Mouse (Mus musculus) E14TG2a.4 (cell line): ENCODE measurements at regions not wholly inside any gene's neighbourhood (a gene's known extent, or its start where the extent isn't known, plus 50 kb on each side); places are given as distances from the start of the nearest gene placed in this dataset.

Source experiments
- H3K27me3 ChIP-seq: 2 replicates; pipeline ENCODE4 v1.6.1; 2014; ENCODE audit warnings: low read length, control low read depth; ENCODE audit not compliant: insufficient read depth
- H3K36me3 ChIP-seq: 2 replicates; pipeline ENCODE4 v1.6.1; 2014; ENCODE audit warnings: low read length, control low read depth; ENCODE audit not compliant: insufficient read depth
- H3K4me1 ChIP-seq: replicated peaks from 2 replicates; pipeline ENCODE4 v1.6.1; 2014; ENCODE audit warnings: low read depth, low read length, control low read depth
- H3K4me3 ChIP-seq: replicated peaks from 2 replicates; pipeline ENCODE4 v1.5.1; 2014; ENCODE audit warnings: mild to moderate bottlenecking, low read length
- H3K9me3 ChIP-seq: 2 replicates; pipeline ENCODE4 v1.6.1; 2014; ENCODE audit warnings: low read length, control low read depth
- CTCF ChIP-seq: conservative IDR thresholded peaks from 2 replicates; pipeline ENCODE4 v1.5.1; 2014; ENCODE audit warnings: low read length
- NANOG ChIP-seq: IDR thresholded peaks from 2 replicates; pipeline ENCODE4 v1.6.1; 2014; ENCODE audit warnings: borderline replicate concordance, low read length, mixed read lengths
- POU5F1 ChIP-seq: IDR thresholded peaks from 2 replicates; pipeline ENCODE4 v1.6.1; 2014; ENCODE audit warnings: low read length, borderline replicate concordance

DNA sequence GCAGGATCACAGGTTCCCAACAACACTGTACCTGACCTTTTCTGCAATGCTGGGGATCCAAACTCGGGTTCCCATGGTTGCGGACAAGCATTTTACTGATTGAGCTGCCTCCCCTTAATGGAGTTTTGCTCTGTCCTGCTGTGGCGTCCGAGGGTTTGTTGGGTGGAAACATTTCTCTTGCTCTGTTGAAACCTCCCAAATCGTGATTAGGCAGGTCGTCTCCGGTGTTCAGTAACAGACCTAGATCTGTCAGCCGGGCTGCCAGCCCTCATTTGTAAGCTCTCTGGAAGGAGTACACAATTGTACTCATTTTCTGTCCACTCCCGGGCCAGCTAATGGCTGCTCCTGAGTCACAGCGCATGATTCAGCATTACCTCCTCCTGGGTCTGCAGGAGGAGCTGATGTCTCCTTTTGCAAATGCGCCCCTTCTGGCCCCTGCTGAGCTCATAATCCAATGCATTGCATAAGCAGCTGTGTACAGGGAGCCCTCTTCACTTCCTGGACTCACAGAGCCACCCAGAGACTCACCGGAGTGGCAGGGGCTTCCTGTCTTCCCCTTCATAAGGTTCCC, 49.8 kb upstream of the Sipa1l2 start:
- no peak for TF ChIP-seq CTCF
- TF ChIP-seq POU5F1 = no peak
- TF ChIP-seq NANOG = no peak
- Histone ChIP-seq H3K27me3 (peaks cover 6% of the 10 kb centered on the region; the same call in 1 of the 2 replicates), H3K9me3 (no peaks in the 10 kb centered on the region), H3K4me3 (peak overlapping the region; percentile 24; the same call in 1 of the 2 replicates), H3K4me1 (peaks cover 20% of the 10 kb centered on the region), H3K36me3 (no peaks in the 10 kb centered on the region)
